Mouse (Mus musculus) limb, embryonic 14.5 days (tissue): ENCODE results near the gene Tiam1. TPM values are rescaled to one million over a fixed set of nuclear protein-coding genes. Genes with fewer than 3 reads are reported as not detected.

ENCODE experiments used
- ATAC-seq: fragments of 200-750 bp; cut with Nextera tagmentation; 2 replicates; pipeline ENCODE4 v1.8.0; 2017; ENCODE audit warnings: low read depth, moderate number of reproducible peaks, moderate TSS enrichment; ENCODE audit not compliant: low FRiP score
- DNase-seq: peaks from one replicate; pipeline ENCODE4 v3.0.0-alpha.2; 2015; ENCODE audit warnings: low spot score
- H3K27ac ChIP-seq: fragments of 300-500 bp; sonication (generic); replicated peaks from 2 replicates; pipeline ENCODE4 v1.5.1; 2014; ENCODE audit warnings: low read depth, mild to moderate bottlenecking, low read length, moderate library complexity, mixed read lengths
- H3K27me3 ChIP-seq: fragments of 300-500 bp; sonication (generic); 2 replicates; pipeline ENCODE4 v1.6.1; 2014; ENCODE audit warnings: low read length, mixed read lengths; ENCODE audit not compliant: control insufficient read depth, insufficient read depth
- H3K36me3 ChIP-seq: fragments of 300-500 bp; sonication (generic); 2 replicates; pipeline ENCODE4 v1.6.1; 2014; ENCODE audit warnings: mild to moderate bottlenecking, low read length, moderate library complexity, mixed read lengths; ENCODE audit not compliant: control insufficient read depth, insufficient read depth
- H3K4me1 ChIP-seq: fragments of 300-500 bp; sonication (generic); 2 replicates; pipeline ENCODE4 v1.6.1; 2014; ENCODE audit warnings: antibody characterized with exemption, low read length, mixed read lengths; ENCODE audit not compliant: control insufficient read depth, insufficient read depth
- H3K4me2 ChIP-seq: fragments of 300-500 bp; sonication (generic); replicated peaks from 2 replicates; pipeline ENCODE4 v1.6.1; 2014; ENCODE audit warnings: low read depth, mild to moderate bottlenecking, low read length, moderate library complexity; ENCODE audit not compliant: severe bottlenecking
- H3K4me3 ChIP-seq: fragments of 300-500 bp; sonication (generic); replicated peaks from 2 replicates; pipeline ENCODE4 v1.5.1; 2014; ENCODE audit warnings: low read length
- H3K9ac ChIP-seq: fragments of 300-500 bp; sonication (generic); 2 replicates; pipeline ENCODE4 v1.6.1; 2014; ENCODE audit warnings: mild to moderate bottlenecking, low read depth, low read length, moderate library complexity; ENCODE audit not compliant: severe bottlenecking
- H3K9me3 ChIP-seq: fragments of 300-500 bp; sonication (generic); 2 replicates; pipeline ENCODE4 v1.6.1; 2016; ENCODE audit warnings: low read length; ENCODE audit not compliant: control insufficient read depth
- POLR2A ChIP-seq: fragments of 200-500 bp; IDR thresholded peaks from 2 replicates; pipeline ENCODE4 v1.8.0; 2012; ENCODE audit warnings: inconsistent platforms, mild to moderate bottlenecking, moderate library complexity, borderline replicate concordance; ENCODE audit not compliant: insufficient read depth, insufficient read length; ENCODE audit errors: extremely low read depth
- WGBS: fragments of 180-500 bp; shearing (Covaris S2); extraction: QIAGEN DNeasy Blood & Tissue Kit; methylation state at CpG from one replicate; pipeline ENCODE4 v1.1.7; 2014; 5-methylcytosine and 5-hydroxymethylcytosine counted together
- polyA plus RNA-seq, 2 experiments: library from polyadenylated mRNA; depleted of rRNA in 1 of 2; stranded (reverse) in 1 of 2; unstranded in 1 of 2; fragments of >200 nt; fragmentation: Nextera tagmentation in 1 of 2; extraction: Ambion mirVana in 1 of 2; gene quantifications; 2 replicates each; pipeline versions ENCODE4 v1.2.1 to v1.2.3; 2012 to 2014

Tiam1 gene
- polyA plus RNA-seq, 2 experiments = 22.4 to 54.9 TPM

DNA sequence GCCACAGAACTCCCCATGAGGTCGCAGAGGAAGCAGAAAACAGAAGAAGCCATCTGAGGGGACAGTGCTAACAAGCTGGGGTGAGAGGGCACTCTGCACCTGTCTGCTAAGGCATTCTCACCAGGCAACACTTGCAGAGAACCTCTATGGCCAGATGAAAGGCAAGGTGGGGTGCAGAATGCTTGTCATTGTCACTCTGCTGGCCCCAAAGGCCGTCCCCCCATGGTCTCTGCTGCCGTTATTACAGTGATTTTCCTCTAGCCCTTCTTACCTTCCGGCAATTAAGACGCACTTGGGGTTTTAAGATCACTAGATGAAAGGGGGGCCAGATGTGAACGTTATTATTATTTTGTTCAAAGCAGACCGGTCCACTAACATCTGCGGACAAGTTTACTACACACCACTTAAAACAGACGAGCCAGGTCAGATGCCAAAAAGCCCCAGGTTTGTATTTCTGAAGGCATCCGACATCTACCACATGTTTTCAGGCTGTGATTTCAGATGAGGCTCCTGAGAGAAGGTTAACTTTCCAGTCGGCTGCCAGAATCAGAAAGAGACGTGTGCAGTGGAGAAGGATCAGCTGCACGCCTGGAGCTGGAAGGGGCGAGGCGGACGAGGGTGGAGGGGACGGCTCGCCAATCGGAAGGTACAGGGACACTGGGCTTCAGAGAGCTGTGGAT is 198.8 kb downstream of the Tiam1 start:
- Histone ChIP-seq H3K4me1 (peaks cover 31% of the 10 kb centered on the region), H3K9me3 (no peaks in the 10 kb centered on the region), H3K27me3 (no peaks in the 10 kb centered on the region), H3K4me3 (no peak overlapping the region), H3K9ac (no peak overlapping the region), H3K27ac (0 out of 2 replicates have a peak overlapping the region, but pooled peaks have one; percentile 33), H3K4me2 (peak overlapping the region; percentile 20; the same call in 1 of the 2 replicates), H3K36me3 (no peaks in the 10 kb centered on the region)
- no peak for TF ChIP-seq POLR2A
- DNase-seq (peak; percentile 64), ATAC-seq (peak; percentile 66)
- 8% methylated on average over 19 of the region's 19 CpGs for WGBS

DNA sequence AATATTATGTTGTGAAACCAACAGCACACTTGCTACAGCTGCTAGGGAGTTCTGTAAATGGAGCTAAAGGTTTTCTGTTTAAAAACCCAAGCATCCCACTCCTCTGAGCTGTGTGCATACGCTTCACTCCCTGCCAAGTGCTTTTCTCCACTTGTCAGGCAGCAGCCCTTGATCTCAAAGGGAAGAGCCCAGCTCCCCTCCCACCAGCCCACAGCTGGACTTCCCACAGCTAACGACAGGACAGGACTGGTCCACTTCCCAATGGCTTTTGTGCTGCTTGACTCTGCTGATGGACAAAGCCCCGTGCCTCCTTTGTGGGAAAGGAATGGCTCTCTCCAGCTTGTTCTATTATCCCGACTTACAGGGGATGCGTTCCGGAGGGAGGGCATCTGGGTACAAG is 199.5 kb downstream of the Tiam1 start:
- H3K9me3 ChIP-seq = no peaks in the 10 kb centered on the region
- no peak overlapping the region for H3K4me3 ChIP-seq
- no peak overlapping the region for H3K9ac ChIP-seq
- DNase-seq (no peak), ATAC-seq (no peak)
- WGBS = 21% methylated on average over 6 of the region's 6 CpGs
- no peaks in the 10 kb centered on the region for H3K27me3 ChIP-seq
- H3K36me3 ChIP-seq = no peaks in the 10 kb centered on the region
- H3K4me2 ChIP-seq = 0 out of 2 replicates have a peak overlapping the region, but pooled peaks have one; percentile 15
- TF ChIP-seq POLR2A = no peak
- H3K4me1 ChIP-seq = peaks cover 31% of the 10 kb centered on the region
- H3K27ac ChIP-seq = 0 out of 2 replicates have a peak overlapping the region, but pooled peaks have one; percentile 33

DNA sequence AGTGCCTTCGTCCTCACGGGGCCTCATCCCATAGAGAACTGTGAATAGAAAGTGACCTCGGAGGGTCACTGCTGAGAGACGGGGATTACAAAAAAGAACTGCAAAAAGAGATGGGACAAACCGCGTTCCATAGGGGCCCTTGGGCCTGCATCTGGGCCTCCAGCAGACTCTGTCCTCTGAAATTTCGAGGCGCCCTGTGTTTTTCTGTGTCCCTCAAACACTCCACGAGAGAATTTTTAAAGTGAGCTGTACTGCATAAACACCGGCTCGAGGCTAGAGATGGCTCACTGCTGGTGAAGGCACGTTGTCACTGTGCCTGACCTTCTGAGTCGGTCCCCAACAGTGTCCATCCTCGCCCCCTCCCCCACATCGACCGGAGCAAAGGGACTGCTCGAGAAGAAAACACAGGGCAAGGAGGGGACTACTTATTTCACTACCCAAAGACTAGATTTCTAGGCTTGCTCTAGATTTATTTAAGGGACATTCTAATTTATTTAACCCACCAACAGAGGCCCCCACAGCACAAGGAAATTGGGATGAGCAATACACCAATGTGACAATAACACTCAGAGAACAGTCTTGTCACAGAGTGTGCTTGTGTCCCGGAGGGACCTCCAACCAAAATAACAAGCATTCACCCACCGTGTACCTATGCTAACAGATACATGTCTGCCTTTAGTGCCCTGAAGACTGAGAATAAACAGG is 200.2 kb downstream of the Tiam1 start:
- no peak overlapping the region for H3K4me3 ChIP-seq
- no peaks in the 10 kb centered on the region for H3K36me3 ChIP-seq
- no peaks in the 10 kb centered on the region for H3K9me3 ChIP-seq
- H3K9ac ChIP-seq = no peak overlapping the region
- H3K4me1 ChIP-seq = peaks cover 35% of the 10 kb centered on the region
- H3K27ac ChIP-seq = no peak overlapping the region
- WGBS = 47% methylated on average over 19 of the region's 19 CpGs
- no peak overlapping the region for H3K4me2 ChIP-seq
- no peak for DNase-seq
- no peak for ATAC-seq
- no peaks in the 10 kb centered on the region for H3K27me3 ChIP-seq
- no peak for TF ChIP-seq POLR2A

DNA sequence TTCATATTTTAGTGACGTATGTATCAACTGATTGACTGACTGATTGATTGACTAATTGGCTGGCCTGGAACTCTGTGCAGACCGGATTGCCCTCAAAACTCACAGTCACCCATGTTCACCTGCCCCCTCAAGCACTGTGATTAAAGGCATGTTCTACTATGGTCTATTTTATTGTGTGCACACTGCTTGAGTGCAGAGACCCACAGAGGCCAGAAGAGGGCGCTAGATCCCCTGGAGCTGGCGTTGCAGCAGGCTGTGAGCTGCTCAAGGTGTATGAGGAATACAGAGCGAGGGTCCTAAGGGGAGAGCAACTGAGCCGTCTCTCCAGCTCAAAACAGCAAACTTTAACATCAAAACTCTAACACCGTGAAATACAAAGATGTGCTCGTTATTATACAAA is 202.9 kb downstream of the Tiam1 start:
- 89% methylated on average over 8 of the region's 8 CpGs for WGBS
- no peaks in the 10 kb centered on the region for H3K9me3 ChIP-seq
- peaks cover 23% of the 10 kb centered on the region for H3K4me1 ChIP-seq
- no peak for TF ChIP-seq POLR2A
- no peaks in the 10 kb centered on the region for H3K36me3 ChIP-seq
- H3K9ac ChIP-seq = no peak overlapping the region
- no peaks in the 10 kb centered on the region for H3K27me3 ChIP-seq
- DNase-seq = no peak
- no peak overlapping the region for H3K4me3 ChIP-seq
- no peak overlapping the region for H3K4me2 ChIP-seq
- no peak overlapping the region for H3K27ac ChIP-seq
- no peak for ATAC-seq

DNA sequence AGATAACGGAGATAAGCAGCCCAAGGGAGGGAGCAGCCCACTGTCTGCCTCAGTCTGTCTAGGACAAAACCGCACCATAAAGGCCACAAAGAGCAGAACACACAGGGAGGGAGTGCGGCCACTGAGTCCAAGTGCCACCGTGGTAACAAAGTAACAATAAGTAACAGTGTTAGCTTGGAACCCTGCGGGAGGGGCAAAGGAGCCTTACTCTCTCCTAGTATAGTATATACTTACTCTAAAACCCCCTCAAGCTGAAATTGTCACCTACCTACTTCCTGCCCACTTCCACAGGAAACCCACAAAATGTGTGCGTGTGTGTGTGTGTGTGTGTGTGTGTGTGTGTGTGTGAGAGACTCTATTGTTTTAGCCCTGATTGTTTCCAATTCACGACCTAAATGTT is 205.3 kb downstream of the Tiam1 start:
- DNase-seq = no peak
- Histone ChIP-seq H3K9ac (no peak overlapping the region), H3K36me3 (no peaks in the 10 kb centered on the region), H3K9me3 (no peaks in the 10 kb centered on the region), H3K4me3 (no peak overlapping the region), H3K4me2 (no peak overlapping the region), H3K27me3 (no peaks in the 10 kb centered on the region), H3K4me1 (0 out of 2 replicates have a peak, but pooled peaks cover 4% of the 10 kb centered on the region), H3K27ac (no peak overlapping the region)
- ATAC-seq = no peak
- WGBS = 62% methylated on average over 7 of the region's 7 CpGs
- TF ChIP-seq POLR2A = no peak
